Mouse (Mus musculus): ENCODE results near the gene Pparg. TPM values are rescaled to one million over a fixed set of nuclear protein-coding genes. Genes with fewer than 3 reads are reported as not detected.

Gene Pparg
- polyA plus RNA-seq, 1 experiment from 2014 or later, result 3.6 TPM

- no peak for ATAC-seq (ENCODE audit: insufficient number of reproducible peaks, low FRiP score, low TSS enrichment, low read depth)
- H3K4me3 ChIP-seq, result no peak overlapping the region
Observed at GRCm38 (mm10) chr6:115523201-115523600, 162.4 kb downstream of the Pparg start.

GRCm38 (mm10) chr6:115524449-115524990 lies 163.8 kb downstream of the Pparg start:
- H3K4me1 ChIP-seq, result peaks cover 14% of the 10 kb centered on the region
- H3K4me2 ChIP-seq, result no peak overlapping the region
- H3K9me3 ChIP-seq, result no peaks in the 10 kb centered on the region
- 69% methylated on average over 9 of the region's 9 CpGs for WGBS
- no peaks in the 10 kb centered on the region for H3K27me3 ChIP-seq
- no peak overlapping the region for H3K9ac ChIP-seq
- H3K4me3 ChIP-seq, result no peak overlapping the region
- H3K27ac ChIP-seq, result no peak overlapping the region
- ATAC-seq (ENCODE audit: insufficient number of reproducible peaks, low FRiP score, low TSS enrichment, low read depth), result no peak
- H3K36me3 ChIP-seq, result no peaks in the 10 kb centered on the region

More at GRCm38 (mm10) chr6:115523201-115523600, 162.4 kb downstream of the Pparg start:
- H3K27me3 ChIP-seq, result no peaks in the 10 kb centered on the region
- no peak overlapping the region for H3K27ac ChIP-seq
- H3K9me3 ChIP-seq, result no peaks in the 10 kb centered on the region
- H3K9ac ChIP-seq, result no peak overlapping the region
- no peak overlapping the region for H3K4me2 ChIP-seq
- H3K4me1 ChIP-seq, result peaks cover 20% of the 10 kb centered on the region
- H3K36me3 ChIP-seq, result no peaks in the 10 kb centered on the region
- WGBS, result 49% methylated on average over 9 of the region's 9 CpGs

- H3K9ac ChIP-seq, result no peak overlapping the region
- no peak overlapping the region for H3K27ac ChIP-seq
- ATAC-seq (ENCODE audit: insufficient number of reproducible peaks, low FRiP score, low TSS enrichment, low read depth), result no peak
- H3K4me1 ChIP-seq, result peaks cover 14% of the 10 kb centered on the region
- H3K27me3 ChIP-seq, result no peaks in the 10 kb centered on the region
- 88% methylated on average over 3 of the region's 3 CpGs for WGBS
- H3K9me3 ChIP-seq, result no peaks in the 10 kb centered on the region
- H3K36me3 ChIP-seq, result no peaks in the 10 kb centered on the region
- H3K4me3 ChIP-seq, result no peak overlapping the region
- H3K4me2 ChIP-seq, result no peak overlapping the region
Observed at GRCm38 (mm10) chr6:115527418-115527817, 166.7 kb downstream of the Pparg start.

- no peaks in the 10 kb centered on the region for H3K9me3 ChIP-seq
- H3K4me3 ChIP-seq, result no peak overlapping the region
- H3K36me3 ChIP-seq, result no peaks in the 10 kb centered on the region
- WGBS, result 85% methylated on average over 4 of the region's 4 CpGs
- no peak for ATAC-seq (ENCODE audit: insufficient number of reproducible peaks, low FRiP score, low TSS enrichment, low read depth)
- H3K4me2 ChIP-seq, result no peak overlapping the region
- no peaks in the 10 kb centered on the region for H3K27me3 ChIP-seq
- H3K27ac ChIP-seq, result no peak overlapping the region
- peaks cover 7% of the 10 kb centered on the region for H3K4me1 ChIP-seq
- H3K9ac ChIP-seq, result no peak overlapping the region
Observed at GRCm38 (mm10) chr6:115528372-115528771, 167.6 kb downstream of the Pparg start.

GRCm38 (mm10) chr6:115534617-115535016 lies 173.9 kb downstream of the Pparg start:
- Histone ChIP-seq H3K9me3 (no peaks in the 10 kb centered on the region), H3K4me2 (no peak overlapping the region), H3K36me3 (no peaks in the 10 kb centered on the region), H3K27me3 (no peaks in the 10 kb centered on the region), H3K27ac (peak overlapping the region; percentile 7; the same call in 1 of the 2 replicates), H3K4me1 (peaks cover 7% of the 10 kb centered on the region), H3K4me3 (no peak overlapping the region), H3K9ac (no peak overlapping the region)
- ATAC-seq (ENCODE audit: insufficient number of reproducible peaks, low FRiP score, low TSS enrichment, low read depth), result no peak
- 50% methylated on average over 7 of the region's 7 CpGs for WGBS

GRCm38 (mm10) chr6:115536169-115536568 lies 175.4 kb downstream of the Pparg start:
- Histone ChIP-seq H3K9ac (no peak overlapping the region), H3K4me3 (no peak overlapping the region), H3K36me3 (no peaks in the 10 kb centered on the region), H3K4me2 (no peak overlapping the region), H3K27me3 (no peaks in the 10 kb centered on the region), H3K9me3 (no peaks in the 10 kb centered on the region), H3K27ac (no peak overlapping the region), H3K4me1 (peaks cover 7% of the 10 kb centered on the region)
- ATAC-seq (ENCODE audit: insufficient number of reproducible peaks, low FRiP score, low TSS enrichment, low read depth), result no peak
- 71% methylated on average over 4 of the region's 4 CpGs for WGBS

- Histone ChIP-seq H3K4me1 (peaks cover 8% of the 10 kb centered on the region), H3K36me3 (no peaks in the 10 kb centered on the region), H3K27me3 (no peaks in the 10 kb centered on the region), H3K4me2 (peak overlapping the region; percentile 59), H3K4me3 (peak overlapping the region; percentile 32), H3K9me3 (no peaks in the 10 kb centered on the region), H3K9ac (no peak overlapping the region), H3K27ac (no peak overlapping the region)
- ATAC-seq (ENCODE audit: insufficient number of reproducible peaks, low FRiP score, low TSS enrichment, low read depth), result peak; percentile 44; the same call in 1 of the 2 replicates
- 18% methylated on average over 26 of the region's 26 CpGs for WGBS
Observed at GRCm38 (mm10) chr6:115538645-115539429, 178.1 kb downstream of the Pparg start.

Other genes starting within 250 kb of the Pparg start
- gene Syn2, start 226.0 kb upstream of the Pparg start, polyA plus RNA-seq (2015; fragmentation: Nextera tagmentation; extraction: Ambion mirVana), result 0.61 and 0.76 TPM in 2 replicates
- gene Gm17482, start 133.6 kb upstream of the Pparg start, polyA plus RNA-seq (2015; fragmentation: Nextera tagmentation; extraction: Ambion mirVana), result not detected in 2 replicates
- gene Timp4, start 108.7 kb upstream of the Pparg start, polyA plus RNA-seq (2015; fragmentation: Nextera tagmentation; extraction: Ambion mirVana), result 0.64 and 0.67 TPM in 2 replicates
- 27.6 and 28.1 TPM in 2 replicates for gene Tsen2, start 183.7 kb downstream of the Pparg start, polyA plus RNA-seq (2015; fragmentation: Nextera tagmentation; extraction: Ambion mirVana)
- 0.06 and 0.15 TPM in 2 replicates for gene Mkrn2os, start 231.6 kb downstream of the Pparg start, polyA plus RNA-seq (2015; fragmentation: Nextera tagmentation; extraction: Ambion mirVana)
- gene Mkrn2, start 241.0 kb downstream of the Pparg start, polyA plus RNA-seq (2015; fragmentation: Nextera tagmentation; extraction: Ambion mirVana), result 29.3 and 29.9 TPM in 2 replicates